Mouse (Mus musculus) CD4-positive, CD25-positive, alpha-beta regulatory T cell, adult 4 months (primary cell): ENCODE results near the gene Creld1. TPM values are rescaled to one million over a fixed set of nuclear protein-coding genes. Genes with fewer than 3 reads are reported as not detected.

Experiments used
- ATAC-seq: one replicate; pipeline ENCODE4 v1.8.0; 2017
- polyA plus RNA-seq, 2 experiments: library from polyadenylated mRNA; unstranded; fragments of 100-300 nt; shearing (Covaris generic); gene quantifications; one replicate each; pipeline ENCODE4 v1.2.1; 2017

Creld1 gene
- polyA plus RNA-seq, 2 experiments from 2014 or later, result 7.3 to 8.4 TPM

DNA sequence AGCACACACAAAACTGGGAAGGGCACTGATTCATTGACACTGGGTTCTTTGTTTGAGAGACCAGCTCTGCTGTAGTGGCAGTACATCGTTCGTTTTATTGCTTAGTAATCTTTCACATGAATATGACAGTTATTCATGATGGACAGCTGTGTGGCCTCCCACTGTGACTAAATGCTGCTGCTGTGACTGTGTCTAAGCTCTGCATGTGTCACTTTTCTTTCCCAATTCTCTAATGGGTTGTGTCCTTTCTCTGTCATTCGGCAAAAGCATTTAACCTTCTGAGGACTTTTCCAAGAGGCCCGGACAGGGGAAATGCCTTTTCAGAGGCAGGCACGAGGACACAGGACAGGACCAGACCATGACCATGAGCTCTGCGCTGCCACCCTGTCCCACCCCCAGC lies 30.8 kb downstream of the Creld1 start:
- ATAC-seq, result no peak

DNA sequence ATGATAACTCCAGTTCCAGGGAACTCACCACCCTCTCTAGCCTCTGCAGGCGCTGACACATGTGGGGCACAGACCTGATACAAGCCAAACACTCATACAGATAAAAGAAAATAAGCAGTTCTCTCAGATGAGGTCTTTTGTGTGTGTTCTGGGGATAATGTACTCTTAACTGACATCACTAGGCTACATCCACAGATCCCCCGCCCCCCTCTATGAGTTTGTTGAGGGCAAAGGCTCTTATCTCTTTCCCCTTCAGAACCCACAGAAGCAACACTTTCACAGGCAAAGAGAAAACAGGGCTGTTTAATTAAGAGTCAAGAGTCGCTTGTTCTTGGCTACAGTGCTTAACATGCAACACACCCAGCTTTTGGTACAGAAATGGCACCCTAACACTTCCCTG lies 31.5 kb downstream of the Creld1 start:
- no peak for ATAC-seq

DNA sequence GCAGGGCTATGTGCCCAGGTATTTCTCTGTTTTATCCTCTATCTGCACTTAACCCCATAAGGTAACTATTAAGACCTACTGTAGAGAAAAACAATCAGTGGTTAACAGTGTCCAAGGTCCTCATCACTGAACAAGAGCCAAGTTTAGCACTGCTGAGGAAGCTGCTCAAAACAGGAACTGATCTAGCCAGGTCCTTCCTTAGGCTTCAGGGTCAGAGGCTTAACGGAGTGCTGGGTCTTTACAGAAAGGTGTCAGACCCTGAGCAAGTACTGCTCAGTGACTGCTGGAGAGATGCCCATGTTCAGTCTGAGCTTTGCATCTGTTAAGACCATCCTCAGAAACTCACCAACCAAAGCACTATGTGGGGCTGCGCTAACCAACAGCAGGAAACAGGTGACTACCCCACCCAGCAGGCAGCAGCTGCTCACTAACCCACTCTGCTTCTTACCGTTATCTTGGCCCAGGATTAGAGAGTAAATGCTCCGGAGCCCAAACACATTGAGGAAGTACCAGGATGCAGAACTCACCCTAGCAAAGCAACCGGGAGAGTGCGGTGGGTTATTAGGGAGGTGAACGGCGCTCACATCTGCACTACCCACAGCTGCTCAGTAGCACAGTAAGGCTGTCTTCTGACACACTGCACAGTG lies 34.5 kb downstream of the Creld1 start:
- no peak for ATAC-seq

- no peak for ATAC-seq
These were observed 39.2 kb downstream of the Creld1 start for GRCm38 (mm10) chr6:113522310-113522709.

GRCm38 (mm10) chr6:113523420-113523819 lies 40.3 kb downstream of the Creld1 start:
- ATAC-seq, result no peak

- ATAC-seq, result peak; percentile 93
These were observed 48.1 kb downstream of the Creld1 start, which contains the start of the genes Emc3 and Fancd2 for GRCm38 (mm10) chr6:113530932-113531839. Gene Emc3, minus strand, starts transcription at chr6:113531652. Gene Fancd2, plus strand, starts transcription at chr6:113531682.

GRCm38 (mm10) chr6:113531840-113532404 lies 48.8 kb downstream of the Creld1 start:
- no peak for ATAC-seq

- ATAC-seq, result no peak
These were observed 51.8 kb downstream of the Creld1 start for GRCm38 (mm10) chr6:113534886-113535285.

- ATAC-seq, result no peak
These were observed 58.5 kb downstream of the Creld1 start for GRCm38 (mm10) chr6:113541610-113542009.

Other genes starting within 250 kb of the Creld1 start
- 10 to 100 TPM; 20.6 to 25.6 TPM for gene Mtmr14, start 245.5 kb upstream of the Creld1 start, polyA plus RNA-seq
- gene Cpne9, start 201.0 kb upstream of the Creld1 start, polyA plus RNA-seq, result under 1 TPM; 0.23 to 0.28 TPM
- 10 to 100 TPM; 11.7 to 12.0 TPM for gene Brpf1, start 176.2 kb upstream of the Creld1 start, polyA plus RNA-seq
- gene Ogg1, start 156.3 kb upstream of the Creld1 start, polyA plus RNA-seq, result 10 to 100 TPM; 15.9 to 26.2 TPM
- gene Camk1, start 139.3 kb upstream of the Creld1 start, polyA plus RNA-seq, result 1 to 10 TPM; 2.2 to 2.9 TPM
- gene Tada3, start 105.4 kb upstream of the Creld1 start, polyA plus RNA-seq, result 10 to 100 TPM; 39.2 to 47.5 TPM
- 100 to 1,000 TPM; 574 to 794 TPM for gene Arpc4, start 105.2 kb upstream of the Creld1 start, polyA plus RNA-seq
- 10 to 100 TPM; 22.7 to 24.0 TPM for gene Ttll3, start 94.0 kb upstream of the Creld1 start, polyA plus RNA-seq
- 10 to 100 TPM in 1 of 2 experiments, 1 to 10 TPM in 1; 9.8 to 10.2 TPM for gene Rpusd3, start 64.0 kb upstream of the Creld1 start, polyA plus RNA-seq
- gene Cidec, start 47.5 kb upstream of the Creld1 start, polyA plus RNA-seq, result not detected
- 10 to 100 TPM; 54.9 to 66.3 TPM for gene Jagn1, start 40.7 kb upstream of the Creld1 start, polyA plus RNA-seq
- 1 to 10 TPM in 1 of 2 experiments, not detected in 1; 1.2 TPM for gene Il17re, start 24.8 kb upstream of the Creld1 start, polyA plus RNA-seq
- not detected for gene Il17rc, start 11.9 kb upstream of the Creld1 start, polyA plus RNA-seq
- not detected for gene Prrt3, start 18.6 kb downstream of the Creld1 start, polyA plus RNA-seq
- gene Emc3, start 48.4 kb downstream of the Creld1 start, polyA plus RNA-seq, result 10 to 100 TPM; 56.2 to 68.2 TPM
- gene Fancd2, start 48.4 kb downstream of the Creld1 start, polyA plus RNA-seq, result 1 to 10 TPM; 2.0 to 3.2 TPM
- not detected for gene Fancd2os, start 117.4 kb downstream of the Creld1 start, polyA plus RNA-seq
- gene Brk1, start 121.5 kb downstream of the Creld1 start, polyA plus RNA-seq, result 100 to 1,000 TPM; 273 to 296 TPM
- 10 to 100 TPM; 10.4 to 17.3 TPM for gene Vhl, start 140.7 kb downstream of the Creld1 start, polyA plus RNA-seq
- gene Irak2, start 155.2 kb downstream of the Creld1 start, polyA plus RNA-seq, result 10 to 100 TPM; 27.3 to 40.1 TPM
- 1 to 10 TPM; 3.6 to 10.0 TPM for gene Tatdn2, start 213.8 kb downstream of the Creld1 start, polyA plus RNA-seq
- gene Ghrl, start 236.6 kb downstream of the Creld1 start, polyA plus RNA-seq, result not detected